Mouse (Mus musculus) cortical plate, adult 2 months (tissue): ENCODE measurements at regions not wholly inside any gene's neighbourhood (a gene's known extent, or its start where the extent isn't known, plus 50 kb on each side); places are given as distances from the start of the nearest gene placed in this dataset.

Source experiments
- H3K27ac ChIP-seq: fragments of 200-500 bp; 2 replicates; pipeline ENCODE4 v1.5.1; 2012; ENCODE audit warnings: low read length, control low read depth, inconsistent platforms; ENCODE audit not compliant: insufficient read depth
- H3K4me1 ChIP-seq: fragments of 200-500 bp; 2 replicates; pipeline ENCODE4 v1.6.1; 2011; ENCODE audit warnings: low read length; ENCODE audit not compliant: control insufficient read depth, insufficient read depth
- H3K4me3 ChIP-seq: fragments of 200-500 bp; 2 replicates; pipeline ENCODE4 v1.5.1; 2011; ENCODE audit warnings: mild to moderate bottlenecking, low read length, control low read depth; ENCODE audit not compliant: insufficient read depth
- CTCF ChIP-seq: fragments of 200-500 bp; IDR thresholded peaks from 2 replicates; pipeline ENCODE4 v1.5.1; 2011; ENCODE audit warnings: mild to moderate bottlenecking, control low read depth, low read length; ENCODE audit not compliant: insufficient read depth; ENCODE audit errors: extremely low read depth
- POLR2A ChIP-seq: fragments of 200-500 bp; IDR thresholded peaks from 2 replicates; pipeline ENCODE4 v1.6.1; 2011; ENCODE audit warnings: mild to moderate bottlenecking, low read length, control low read depth; ENCODE audit not compliant: insufficient read depth; ENCODE audit errors: extremely low read depth

GRCm38 (mm10) chr4:73111311-73111710 is 258.9 kb upstream of the Aldoart1 start:
- TF ChIP-seq POLR2A (no peak), CTCF (peak; percentile 41; the same call in 1 of the 2 replicates)
- Histone ChIP-seq H3K4me1 (no peaks in the 10 kb centered on the region), H3K4me3 (no peak overlapping the region), H3K27ac (no peak overlapping the region)
